In the genomic region with DNA sequence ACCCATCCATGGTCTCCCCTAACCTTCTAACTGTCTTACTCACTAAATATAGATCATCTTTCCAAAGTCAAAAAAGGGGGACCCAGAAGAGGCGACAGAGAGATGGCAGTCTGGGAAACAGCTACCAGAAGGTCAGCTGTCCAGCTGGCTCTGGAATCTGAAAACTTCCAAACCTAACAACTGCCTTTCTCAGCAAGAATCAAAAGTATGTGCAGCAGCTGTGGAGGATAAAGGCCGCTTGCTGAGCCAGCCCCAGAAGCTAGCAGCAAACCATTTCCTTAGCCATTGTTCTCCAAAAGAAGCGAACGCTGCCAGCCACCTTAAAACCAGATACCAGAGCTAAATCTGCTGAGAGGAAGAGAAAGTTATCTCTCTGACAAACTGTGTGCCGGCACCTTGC, we compare ENCODE assay signal across 9 mouse cellular contexts. TPM values are rescaled to one million over a fixed set of nuclear protein-coding genes. Genes with fewer than 3 reads are reported as not detected.
DNase-seq lines count a peak whose midpoint lies in the region; ATAC-seq lines count a peak whose summit lies in the region.
"Had no signal": no experiment of that assay in that cellular context is flagged by ENCODE, and none has a peak within 500 bp of the region (broad histone marks: within the 10 kb centered on the region; RNA-seq: fewer than 3 reads in every experiment).

No protein-coding gene starts in this region.

- peaks cover 4% of the 10 kb centered on the region; the same call in 1 of the 2 replicates for H3K36me3 ChIP-seq in hindbrain, embryonic 13.5 days
- no peaks in the 10 kb centered on the region for H3K36me3 ChIP-seq in hindbrain, embryonic 16.5 days (ENCODE audit: control insufficient read depth, insufficient read depth, low read length)
- H3K36me3 ChIP-seq in embryonic facial prominence, embryonic 14.5 days (ENCODE audit: control insufficient read depth, insufficient read depth, low read length): no peaks in the 10 kb centered on the region
- H3K36me3 ChIP-seq in midbrain, embryonic 13.5 days: peaks cover 6% of the 10 kb centered on the region
- H3K36me3 ChIP-seq: G1E had no signal

- no peak overlapping the region; the same call in 1 of the 2 replicates for H3K4me2 ChIP-seq in hindbrain, embryonic 13.5 days
- H3K4me2 ChIP-seq in hindbrain, embryonic 16.5 days (ENCODE audit: low read length): no peak overlapping the region
- no peak overlapping the region for H3K4me2 ChIP-seq in embryonic facial prominence, embryonic 14.5 days (ENCODE audit: low read depth, low read length)
- H3K4me2 ChIP-seq in midbrain, embryonic 13.5 days (replicated peaks): no peak overlapping the region

- DNase-seq in embryonic facial prominence, embryonic 14.5 days (ENCODE audit: low spot score): peak; percentile 84
- peak; percentile 47 for DNase-seq in kidney, adult 11 months
- DNase-seq in adrenal gland, adult 18-20 months (ENCODE audit: low spot score in 2 of 2): no peak
- no peak for DNase-seq in urinary bladder, postnatal 25 days (ENCODE audit: low spot score)
- no peak for DNase-seq in B cell, adult 2 months

- no peak for ATAC-seq in hindbrain, embryonic 13.5 days (ENCODE audit: low FRiP score)
- no peak for ATAC-seq in hindbrain, embryonic 16.5 days
- peak; percentile 34; the same call in 1 of the 2 replicates for ATAC-seq in embryonic facial prominence, embryonic 14.5 days (ENCODE audit: low read depth)
- no peak for ATAC-seq in midbrain, embryonic 13.5 days

- no peaks in the 10 kb centered on the region for H3K9me3 ChIP-seq in hindbrain, embryonic 13.5 days
- no peaks in the 10 kb centered on the region for H3K9me3 ChIP-seq in hindbrain, embryonic 16.5 days (ENCODE audit: control insufficient read depth, low read length)
- H3K9me3 ChIP-seq in embryonic facial prominence, embryonic 14.5 days (ENCODE audit: control insufficient read depth, low read length): no peaks in the 10 kb centered on the region
- H3K9me3 ChIP-seq in midbrain, embryonic 13.5 days: no peaks in the 10 kb centered on the region
- H3K9me3 ChIP-seq: G1E had no signal

- H3K27me3 ChIP-seq in hindbrain, embryonic 13.5 days: no peaks in the 10 kb centered on the region
- no peaks in the 10 kb centered on the region for H3K27me3 ChIP-seq in hindbrain, embryonic 16.5 days (replicated peaks; ENCODE audit: control insufficient read depth, insufficient read depth, low read length)
- no peaks in the 10 kb centered on the region for H3K27me3 ChIP-seq in embryonic facial prominence, embryonic 14.5 days (replicated peaks; ENCODE audit: control insufficient read depth, insufficient read depth, low read length)
- no peaks in the 10 kb centered on the region for H3K27me3 ChIP-seq in midbrain, embryonic 13.5 days

- peak overlapping the region; percentile 49; the same call in 1 of the 2 replicates for H3K27ac ChIP-seq in hindbrain, embryonic 13.5 days
- H3K27ac ChIP-seq in hindbrain, embryonic 16.5 days (ENCODE audit: low read depth, low read length): no peak overlapping the region; the same call in 1 of the 2 replicates
- H3K27ac ChIP-seq in embryonic facial prominence, embryonic 14.5 days (replicated peaks; ENCODE audit: low read depth, low read length): peak overlapping the region; percentile 50
- peak overlapping the region; percentile 7; the same call in 1 of the 2 replicates for H3K27ac ChIP-seq in midbrain, embryonic 13.5 days

- peaks cover 23% of the 10 kb centered on the region for H3K4me1 ChIP-seq in hindbrain, embryonic 13.5 days (replicated peaks)
- H3K4me1 ChIP-seq in hindbrain, embryonic 16.5 days (ENCODE audit: control insufficient read depth, insufficient read depth, low read depth, low read length): peaks cover 13% of the 10 kb centered on the region
- peaks cover 11% of the 10 kb centered on the region for H3K4me1 ChIP-seq in embryonic facial prominence, embryonic 14.5 days (ENCODE audit: control insufficient read depth, insufficient read depth, low read length)
- H3K4me1 ChIP-seq in midbrain, embryonic 13.5 days (replicated peaks): peaks cover 33% of the 10 kb centered on the region

- H3K4me3 ChIP-seq in hindbrain, embryonic 13.5 days: no peak overlapping the region
- no peak overlapping the region for H3K4me3 ChIP-seq in hindbrain, embryonic 16.5 days (ENCODE audit: low read length)
- no peak overlapping the region for H3K4me3 ChIP-seq in embryonic facial prominence, embryonic 14.5 days (ENCODE audit: low read depth, low read length)
- no peak overlapping the region for H3K4me3 ChIP-seq in midbrain, embryonic 13.5 days (replicated peaks)

- no peak overlapping the region for H3K9ac ChIP-seq in hindbrain, embryonic 13.5 days
- no peak overlapping the region for H3K9ac ChIP-seq in hindbrain, embryonic 16.5 days (ENCODE audit: low read depth, low read length)
- H3K9ac ChIP-seq in embryonic facial prominence, embryonic 14.5 days (ENCODE audit: low read depth, low read length): no peak overlapping the region
- 0 out of 2 replicates have a peak overlapping the region, but pooled peaks have one; percentile 21 for H3K9ac ChIP-seq in midbrain, embryonic 13.5 days (replicated peaks)

- WGBS in hindbrain, embryonic 13.5 days: 9% methylated on average over 5 of the region's 5 CpGs
- 9% methylated on average over 5 of the region's 5 CpGs for WGBS in hindbrain, embryonic 16.5 days
- 22% methylated on average over 5 of the region's 5 CpGs for WGBS in embryonic facial prominence, embryonic 14.5 days
- WGBS in midbrain, embryonic 13.5 days: 8% methylated on average over 5 of the region's 5 CpGs

RNA-seq across cellular contexts. Expression of a gene that starts 59.7 kb away (rescaled TPM):
- polyA plus RNA-seq in hindbrain, embryonic 13.5 days (2015; fragmentation: Nextera tagmentation; extraction: Ambion mirVana): 67.3 and 69.5 TPM in 2 replicates
- polyA plus RNA-seq in hindbrain, embryonic 16.5 days (2015; fragmentation: Nextera tagmentation; extraction: Ambion mirVana): 61.0 and 62.2 TPM in 2 replicates
- polyA plus RNA-seq in embryonic facial prominence, embryonic 14.5 days (2014; fragmentation: Nextera tagmentation; extraction: Ambion mirVana): 70.5 and 80.5 TPM in 2 replicates
- polyA plus RNA-seq in midbrain, embryonic 13.5 days (2015; fragmentation: Nextera tagmentation; extraction: Ambion mirVana): 74.9 and 75.4 TPM in 2 replicates
- total RNA-seq in adrenal gland, adult 18-20 months (2021): 100 to 1,000 TPM; 108 to 123 TPM

Comparison
In these comparisons a context has a peak if more than half of its experiments do, and no peak if none do; other contexts are left out.
1. DNase-seq: peak in embryonic facial prominence, embryonic 14.5 days (single experiment) and kidney, adult 11 months (single experiment); none in adrenal gland, adult 18-20 months (0 of 2), urinary bladder, postnatal 25 days (single experiment) and B cell, adult 2 months (0 of 2).